Mouse (Mus musculus) embryonic fibroblast, embryonic 13.5 days (primary cell): Measurements from ENCODE around the gene Pold3.

ENCODE experiments used
- CTCF ChIP-seq: IDR thresholded peaks from 2 replicates; pipeline ENCODE4 v1.5.1; 2011; ENCODE audit warnings: mild to moderate bottlenecking, control low read depth, low read length, moderate library complexity, borderline replicate concordance; ENCODE audit not compliant: insufficient read depth
- POLR2A ChIP-seq: IDR thresholded peaks from 2 replicates; pipeline ENCODE4 v1.6.1; 2011; ENCODE audit warnings: low read depth, mild to moderate bottlenecking, control low read depth, low read length, moderate library complexity

DNA sequence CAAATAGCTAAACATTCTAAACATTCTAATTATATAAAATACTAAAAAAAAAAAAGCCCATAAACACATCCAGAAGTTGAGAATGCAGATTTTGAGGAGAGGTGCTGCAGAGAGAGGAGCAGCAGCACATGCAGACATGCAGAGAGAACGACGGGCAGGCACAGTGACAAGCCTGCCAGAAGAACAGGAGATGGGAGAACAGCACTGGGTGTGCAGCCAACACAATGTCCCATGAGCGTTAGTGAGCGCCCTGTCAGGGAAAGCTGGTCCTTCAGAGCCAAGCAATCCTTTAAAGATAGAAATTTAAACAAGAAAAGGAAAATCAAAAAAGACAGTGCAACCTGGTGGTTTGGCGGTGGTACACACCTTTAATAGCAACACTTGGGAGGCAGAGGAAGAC is 34.5 kb downstream of the Pold3 start:
- TF ChIP-seq CTCF (no peak), POLR2A (no peak)
